Mouse (Mus musculus): ENCODE measurements at regions not wholly inside any gene's neighbourhood (a gene's known extent, or its start where the extent isn't known, plus 50 kb on each side); places are given as distances from the start of the nearest gene placed in this dataset.

DNA sequence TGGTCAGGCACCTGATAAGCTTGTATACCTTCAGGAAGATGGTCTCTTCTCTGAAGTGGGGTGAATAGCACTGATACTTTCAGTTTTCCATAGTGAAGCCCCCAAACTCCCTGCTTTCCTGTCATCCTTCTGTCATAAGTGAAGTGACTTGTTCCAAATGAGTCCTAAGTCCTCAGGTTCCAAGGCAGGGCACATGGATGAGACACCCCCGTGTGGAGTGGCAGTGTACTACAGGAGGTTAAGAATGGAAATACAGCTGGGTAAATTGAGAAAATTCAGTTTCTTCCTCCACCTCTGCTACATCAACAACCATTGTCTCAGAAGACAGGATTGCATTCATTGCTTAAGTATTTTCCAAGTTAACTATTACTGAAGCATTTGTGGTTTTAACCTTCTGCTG, 155.7 kb downstream of the Gm7361 start:
- no peaks in the 10 kb centered on the region for H3K27me3 ChIP-seq (ENCODE audit: insufficient read depth, low read length)
- WGBS (ENCODE audit: insufficient replicate concordance), result 40% methylated on average over 1 of the region's 1 CpGs
- no peak overlapping the region for H3K9ac ChIP-seq (replicated peaks)
- no peak overlapping the region for H3K4me3 ChIP-seq (ENCODE audit: low read depth, low read length)
- H3K27ac ChIP-seq (ENCODE audit: low read depth), result no peak overlapping the region
- TF ChIP-seq EP300 (IDR thresholded peaks at IDR 0.05; ENCODE audit: low read depth) (no peak), CTCF (IDR thresholded peaks at IDR 0.05; ENCODE audit: low read depth) (no peak)
- no peaks in the 10 kb centered on the region for H3K4me1 ChIP-seq (ENCODE audit: insufficient read depth)
- H3K36me3 ChIP-seq (replicated peaks; ENCODE audit: insufficient read depth, low read length), result no peaks in the 10 kb centered on the region
- no peaks in the 10 kb centered on the region for H3K9me3 ChIP-seq (ENCODE audit: low read length)
- DNase-seq (no peak), ATAC-seq (no peak)
- no peak overlapping the region for H3K4me2 ChIP-seq (ENCODE audit: low read depth, low read length)

DNA sequence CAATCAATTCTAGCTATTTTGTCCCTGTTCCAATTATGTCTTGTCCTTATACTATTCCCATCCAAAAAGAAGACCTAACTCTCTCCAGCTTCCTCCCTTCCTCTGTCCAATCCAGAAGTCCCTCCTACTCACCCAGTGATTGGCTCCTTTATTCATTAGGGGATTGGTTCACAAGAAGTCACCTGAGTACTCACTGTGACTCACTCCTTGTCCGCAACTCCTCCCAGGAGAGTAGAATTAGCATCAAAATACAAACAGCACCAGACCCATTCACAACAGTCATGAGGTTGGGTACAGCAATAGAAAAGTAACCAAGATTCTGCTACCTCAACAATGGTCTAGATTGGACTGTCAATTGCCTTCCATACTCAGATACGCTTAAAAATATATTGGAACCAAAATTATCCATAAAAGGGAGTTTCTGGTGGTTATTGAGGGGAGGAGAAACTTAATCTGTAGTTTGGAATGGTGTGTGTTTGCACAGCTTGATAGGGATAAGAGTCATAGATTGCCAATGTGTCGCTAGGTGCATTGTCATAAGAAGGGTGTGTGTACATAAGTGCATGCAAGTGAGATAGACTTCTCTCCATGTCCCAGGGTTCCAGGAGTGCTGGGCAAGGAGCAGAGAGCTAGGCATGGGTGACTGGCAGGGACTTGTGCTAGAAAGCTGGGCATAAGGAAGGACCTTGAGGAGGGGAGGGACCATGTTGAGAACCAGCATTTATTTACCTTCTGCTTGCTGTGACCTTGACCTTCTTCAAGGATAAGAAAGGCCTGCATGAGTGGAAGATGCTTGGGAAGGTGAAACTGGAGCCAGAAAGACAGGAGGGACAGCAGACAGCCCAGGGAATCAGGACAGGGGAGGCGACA, 187.1 kb downstream of the Gm7361 start:
- no peaks in the 10 kb centered on the region for H3K4me1 ChIP-seq (ENCODE audit: insufficient read depth)
- DNase-seq, result no peak
- no peak for TF ChIP-seq EP300 (IDR thresholded peaks at IDR 0.05; ENCODE audit: low read depth)
- no peak for TF ChIP-seq CTCF (IDR thresholded peaks at IDR 0.05; ENCODE audit: low read depth)

DNA sequence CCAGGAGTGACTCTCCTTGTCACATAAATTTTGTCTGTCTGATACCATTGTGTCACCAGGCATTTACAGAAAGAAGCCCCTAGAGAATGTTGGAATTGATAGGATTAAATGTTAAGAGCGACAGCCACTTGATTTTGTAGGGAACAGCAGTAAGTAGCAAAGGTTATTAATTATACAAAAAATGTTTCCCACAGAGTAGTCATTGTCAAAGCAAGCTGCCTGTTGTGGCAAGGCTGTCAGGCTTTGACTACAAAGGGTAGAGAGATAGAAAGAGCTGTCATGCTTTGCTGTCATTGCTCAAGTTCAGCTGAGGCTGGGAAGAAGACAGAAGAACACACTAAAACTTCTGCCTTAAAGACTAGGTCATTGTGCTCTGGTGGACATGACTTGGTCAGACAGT, 193.8 kb downstream of the Gm7361 start:
- no peaks in the 10 kb centered on the region for H3K9me3 ChIP-seq (ENCODE audit: low read length)
- TF ChIP-seq CTCF (IDR thresholded peaks at IDR 0.05; ENCODE audit: low read depth) (no peak), EP300 (IDR thresholded peaks at IDR 0.05; ENCODE audit: low read depth) (no peak)
- DNase-seq, result no peak
- H3K4me1 ChIP-seq (ENCODE audit: insufficient read depth), result no peaks in the 10 kb centered on the region
- no peak overlapping the region for H3K9ac ChIP-seq (replicated peaks)
- no peaks in the 10 kb centered on the region for H3K27me3 ChIP-seq (ENCODE audit: insufficient read depth, low read length)
- no peak for ATAC-seq
- no peak overlapping the region for H3K4me3 ChIP-seq (ENCODE audit: low read depth, low read length)
- WGBS (ENCODE audit: insufficient replicate concordance), result 44% methylated on average over 1 of the region's 1 CpGs
- H3K36me3 ChIP-seq (replicated peaks; ENCODE audit: insufficient read depth, low read length), result no peaks in the 10 kb centered on the region
- no peak overlapping the region for H3K4me2 ChIP-seq (ENCODE audit: low read depth, low read length)
- no peak overlapping the region for H3K27ac ChIP-seq (ENCODE audit: low read depth)

More for the DNA sequence above, 187.1 kb downstream of the Gm7361 start:
- ATAC-seq, result no peak
- Histone ChIP-seq H3K27me3 (ENCODE audit: insufficient read depth, low read length) (no peaks in the 10 kb centered on the region), H3K9ac (replicated peaks) (no peak overlapping the region), H3K27ac (ENCODE audit: low read depth) (no peak overlapping the region), H3K36me3 (replicated peaks; ENCODE audit: insufficient read depth, low read length) (no peaks in the 10 kb centered on the region), H3K9me3 (ENCODE audit: low read length) (no peaks in the 10 kb centered on the region), H3K4me3 (ENCODE audit: low read depth, low read length) (no peak overlapping the region), H3K4me2 (ENCODE audit: low read depth, low read length) (no peak overlapping the region)
- 69% methylated on average over 4 of the region's 4 CpGs for WGBS (ENCODE audit: insufficient replicate concordance)

DNA sequence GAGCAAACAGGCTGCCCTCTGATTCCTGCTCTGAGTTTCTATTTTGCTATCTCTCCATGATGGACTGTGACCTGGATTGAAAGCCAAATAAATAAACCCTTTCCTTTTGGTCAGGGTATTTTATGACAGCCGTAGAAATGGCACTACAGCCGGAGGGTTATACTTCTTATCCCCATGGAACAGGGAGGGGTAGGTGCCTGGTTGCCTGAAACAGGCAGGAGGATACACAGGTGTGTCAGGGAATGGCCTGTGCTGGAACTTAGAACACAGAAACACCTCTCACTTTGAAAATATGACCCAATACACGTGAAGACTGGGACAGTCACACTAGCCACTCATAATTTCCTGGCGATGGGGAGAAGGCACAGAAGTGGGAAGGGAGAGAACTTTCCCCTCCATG, 200.1 kb downstream of the Gm7361 start:
- 51% methylated on average over 4 of the region's 4 CpGs for WGBS (ENCODE audit: insufficient replicate concordance)
- no peak overlapping the region for H3K4me2 ChIP-seq (ENCODE audit: low read depth, low read length)
- H3K4me3 ChIP-seq (ENCODE audit: low read depth, low read length), result no peak overlapping the region
- H3K27ac ChIP-seq (ENCODE audit: low read depth), result no peak overlapping the region
- no peak for ATAC-seq
- no peaks in the 10 kb centered on the region for H3K4me1 ChIP-seq (ENCODE audit: insufficient read depth)
- no peak for DNase-seq
- H3K9me3 ChIP-seq (ENCODE audit: low read length), result no peaks in the 10 kb centered on the region
- TF ChIP-seq CTCF (IDR thresholded peaks at IDR 0.05; ENCODE audit: low read depth) (no peak), EP300 (IDR thresholded peaks at IDR 0.05; ENCODE audit: low read depth) (no peak)
- no peaks in the 10 kb centered on the region for H3K36me3 ChIP-seq (replicated peaks; ENCODE audit: insufficient read depth, low read length)
- no peak overlapping the region for H3K9ac ChIP-seq (replicated peaks)
- no peaks in the 10 kb centered on the region for H3K27me3 ChIP-seq (ENCODE audit: insufficient read depth, low read length)

DNA sequence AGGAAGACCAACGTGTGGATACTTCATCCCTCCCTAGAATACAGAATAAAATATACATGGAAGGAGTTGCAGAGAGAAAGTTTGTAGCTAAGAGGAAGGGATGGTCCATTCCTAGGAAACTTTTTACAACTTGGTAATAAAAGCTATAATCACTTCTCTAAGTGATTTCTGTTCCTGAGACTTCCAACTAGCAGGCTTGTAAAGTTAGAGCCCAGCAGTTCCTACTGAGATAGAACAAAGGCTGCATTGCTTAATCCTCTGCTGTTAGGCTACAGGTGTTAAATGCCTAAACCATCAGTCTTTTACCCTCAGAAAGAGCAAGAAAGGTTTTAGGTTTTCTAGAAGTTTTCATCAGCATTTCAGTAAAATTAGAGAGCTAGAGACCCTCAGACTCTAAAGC, 209.2 kb downstream of the Gm7361 start:
- TF ChIP-seq CTCF (IDR thresholded peaks at IDR 0.05; ENCODE audit: low read depth) (no peak), EP300 (IDR thresholded peaks at IDR 0.05; ENCODE audit: low read depth) (no peak)
- ATAC-seq, result no peak
- no peak overlapping the region for H3K4me2 ChIP-seq (ENCODE audit: low read depth, low read length)
- DNase-seq, result no peak
- H3K9me3 ChIP-seq (ENCODE audit: low read length), result no peaks in the 10 kb centered on the region
- no peak overlapping the region for H3K4me3 ChIP-seq (ENCODE audit: low read depth, low read length)
- no peaks in the 10 kb centered on the region for H3K27me3 ChIP-seq (ENCODE audit: insufficient read depth, low read length)
- 53% methylated on average over 1 of the region's 1 CpGs for WGBS (ENCODE audit: insufficient replicate concordance)
- no peak overlapping the region for H3K27ac ChIP-seq (ENCODE audit: low read depth)
- H3K4me1 ChIP-seq (ENCODE audit: insufficient read depth), result no peaks in the 10 kb centered on the region
- no peaks in the 10 kb centered on the region for H3K36me3 ChIP-seq (replicated peaks; ENCODE audit: insufficient read depth, low read length)
- no peak overlapping the region for H3K9ac ChIP-seq (replicated peaks)

DNA sequence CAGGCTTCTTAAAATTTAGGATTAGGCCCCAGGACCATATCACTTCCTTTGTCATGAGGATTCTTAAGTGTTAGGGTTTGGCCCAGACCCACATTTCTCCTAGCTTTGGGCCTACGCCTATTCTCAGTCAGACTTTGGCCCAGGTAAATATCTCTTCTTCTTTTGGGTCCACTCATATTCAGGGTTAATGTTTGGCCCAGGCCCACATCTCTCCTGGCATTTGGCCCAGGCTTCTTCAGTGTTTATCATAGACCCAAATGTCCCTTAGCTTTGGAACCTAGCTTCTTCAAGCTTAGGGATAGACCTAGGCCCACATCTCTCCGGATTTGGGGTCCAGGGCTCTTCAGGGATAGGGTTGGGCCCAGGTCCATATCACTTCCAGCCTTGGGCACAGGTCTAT, 228.2 kb downstream of the Gm7361 start:
- ATAC-seq, result no peak
- 70% methylated on average over 2 of the region's 2 CpGs for WGBS (ENCODE audit: insufficient replicate concordance)
- Histone ChIP-seq H3K9ac (replicated peaks) (no peak overlapping the region), H3K4me3 (ENCODE audit: low read depth, low read length) (no peak overlapping the region), H3K36me3 (replicated peaks; ENCODE audit: insufficient read depth, low read length) (no peaks in the 10 kb centered on the region), H3K27me3 (ENCODE audit: insufficient read depth, low read length) (no peaks in the 10 kb centered on the region), H3K4me2 (ENCODE audit: low read depth, low read length) (no peak overlapping the region), H3K27ac (ENCODE audit: low read depth) (no peak overlapping the region), H3K4me1 (ENCODE audit: insufficient read depth) (no peaks in the 10 kb centered on the region), H3K9me3 (ENCODE audit: low read length) (no peaks in the 10 kb centered on the region)
- DNase-seq, result no peak
- no peak for TF ChIP-seq CTCF (IDR thresholded peaks at IDR 0.05; ENCODE audit: low read depth)
- no peak for TF ChIP-seq EP300 (IDR thresholded peaks at IDR 0.05; ENCODE audit: low read depth)

Measured in liver, postnatal 0 days (tissue).